Mouse (Mus musculus) left cerebral cortex, postnatal 10 days (tissue): ENCODE results near the gene Gpr108. TPM values are rescaled to one million over a fixed set of nuclear protein-coding genes. Genes with fewer than 3 reads are reported as not detected.

Experiments
- DNase-seq, 2 experiments: peaks; one replicate each; pipeline ENCODE4 v3.0.0; 2021 to 2022; ENCODE audit warnings: low spot score in 2 of 2, mixed read lengths in 1 of 2; ENCODE audit errors: extremely low spot score in 1 of 2
- intact Hi-C: fragments of 180-260 bp; cut with DNase I; formaldehyde crosslinking; loops from one replicate; pipeline ENCODE4 v1.15.1; 2025
- total RNA-seq, 2 experiments: library from RNA; stranded (reverse); gene quantifications; 2 replicates each; pipeline ENCODE4 v1.2.3; 2021

Gpr108 gene
- total RNA-seq, 2 experiments from 2014 or later: 14.8 to 15.9 TPM

DNA sequence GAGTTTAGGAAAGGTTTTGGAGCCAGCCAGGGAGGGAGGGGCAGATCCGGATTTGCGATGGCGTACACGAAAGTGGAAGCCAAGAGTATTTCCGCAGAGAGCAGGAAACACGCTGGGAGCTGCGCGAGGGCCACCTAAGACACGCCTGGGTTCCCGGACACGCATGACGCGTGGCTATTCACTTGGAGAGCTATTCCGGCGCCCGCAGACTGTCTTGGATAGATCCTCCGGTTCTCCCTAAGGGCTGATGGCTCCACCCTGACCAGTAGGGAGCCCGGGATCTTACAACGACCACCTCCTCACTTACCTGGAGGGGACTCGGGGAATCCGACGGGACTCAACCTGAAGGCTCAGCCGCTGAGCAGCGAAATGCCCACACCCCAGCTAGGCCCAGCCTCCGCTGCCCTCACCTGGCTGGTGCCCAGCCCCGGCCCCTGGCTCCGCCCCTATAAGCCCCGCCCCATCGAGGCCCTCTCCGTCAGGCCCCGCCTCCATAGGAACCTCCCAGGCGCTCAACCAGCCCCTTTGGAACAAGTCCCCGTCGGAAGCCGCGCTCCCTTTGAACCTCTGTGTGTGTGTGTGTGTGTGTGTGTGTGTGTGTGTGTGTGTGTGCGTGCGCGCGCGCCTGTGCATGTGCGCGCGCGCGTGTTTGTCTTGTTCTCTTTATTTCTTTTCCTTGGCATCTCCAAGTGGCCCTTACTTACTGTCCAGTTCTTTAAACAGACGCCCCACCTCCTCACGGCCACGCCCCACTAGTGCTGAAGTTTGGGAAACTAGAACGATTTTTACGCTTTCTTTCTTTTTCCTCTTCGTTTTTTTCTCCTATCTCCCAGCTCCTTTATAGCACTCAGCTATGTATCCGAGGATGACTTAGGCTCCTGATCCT lies 27.1 kb upstream of the Gpr108 start:
- intact Hi-C loops: no loop called here
- DNase-seq: peak; percentile 21 to 89

DNA sequence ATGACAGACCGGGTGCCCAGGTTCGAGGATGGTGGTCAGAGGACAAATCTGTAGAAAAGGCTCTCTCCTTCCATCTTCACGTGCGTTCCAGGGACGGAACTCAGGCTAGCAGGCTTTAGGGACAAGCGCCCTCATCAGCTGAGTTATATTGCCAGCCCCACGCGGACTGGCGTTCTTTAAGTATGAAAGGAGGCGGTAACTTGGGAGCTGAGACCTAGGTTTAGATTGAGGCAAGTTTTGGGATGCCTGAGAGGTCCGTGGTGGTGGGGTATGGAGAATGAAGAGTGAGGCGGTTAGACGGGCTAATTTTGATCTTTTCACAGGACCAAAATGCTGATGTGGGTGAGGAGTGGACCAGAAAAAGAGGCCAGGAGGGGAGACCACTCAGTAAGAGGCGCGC lies 26.4 kb upstream of the Gpr108 start:
- intact Hi-C loops: no loop called here

GRCm38 (mm10) chr17:57273846-57274245 lies 25.6 kb upstream of the Gpr108 start:
- intact Hi-C loops: no loop called here
- no peak for DNase-seq

More for the DNA sequence above, 26.4 kb upstream of the Gpr108 start:
- DNase-seq: no peak

DNA sequence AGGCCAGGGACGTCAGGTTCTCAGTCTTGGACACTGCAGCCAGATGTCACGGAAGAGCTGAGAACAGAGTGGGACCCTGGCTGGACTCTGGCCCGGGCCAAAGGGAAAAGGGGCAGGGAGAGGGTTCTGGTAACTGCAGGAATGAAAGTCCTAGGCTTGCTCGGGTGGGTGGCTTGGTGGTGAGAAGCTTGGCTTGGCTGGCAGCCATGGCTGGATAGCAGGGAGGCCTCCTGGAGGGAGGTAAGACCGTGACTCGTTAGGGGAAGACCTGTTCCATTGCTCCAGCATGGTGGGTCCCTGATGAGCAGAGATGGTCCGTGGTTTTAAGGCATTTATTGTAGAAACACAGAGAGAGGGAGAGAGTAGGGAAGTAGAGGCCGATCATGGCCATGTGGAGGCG lies 23.1 kb upstream of the Gpr108 start:
- intact Hi-C loops: no loop called here
- no peak for DNase-seq

DNA sequence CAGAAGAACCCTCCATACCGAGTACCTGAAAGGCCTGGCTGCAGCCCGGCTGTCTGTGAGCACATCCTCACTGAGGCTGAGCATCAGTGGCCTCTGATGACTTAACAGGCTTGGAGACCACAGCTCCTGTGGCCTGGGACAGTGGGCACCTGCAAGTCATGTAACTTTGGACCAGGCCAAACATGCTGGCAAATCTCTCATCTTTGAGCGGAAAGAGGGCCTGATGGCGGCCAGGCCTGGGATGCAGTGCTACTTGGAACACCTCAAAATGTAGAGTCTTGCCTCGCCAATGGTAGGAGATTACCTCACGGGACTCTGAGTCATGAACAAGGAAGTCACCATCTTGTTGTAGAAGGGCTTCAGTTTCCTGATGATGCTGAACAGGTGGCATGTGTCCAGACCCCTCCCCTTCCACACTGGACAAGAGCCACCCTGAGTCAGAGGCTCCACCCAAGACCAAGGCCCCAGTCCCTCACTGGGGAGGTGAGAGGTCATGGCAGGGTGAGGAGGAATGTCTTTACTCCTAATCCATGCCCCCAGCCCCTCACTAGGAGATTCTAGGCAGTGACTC lies 19.4 kb upstream of the Gpr108 start:
- DNase-seq: no peak
- intact Hi-C loops: no loop called here

DNA sequence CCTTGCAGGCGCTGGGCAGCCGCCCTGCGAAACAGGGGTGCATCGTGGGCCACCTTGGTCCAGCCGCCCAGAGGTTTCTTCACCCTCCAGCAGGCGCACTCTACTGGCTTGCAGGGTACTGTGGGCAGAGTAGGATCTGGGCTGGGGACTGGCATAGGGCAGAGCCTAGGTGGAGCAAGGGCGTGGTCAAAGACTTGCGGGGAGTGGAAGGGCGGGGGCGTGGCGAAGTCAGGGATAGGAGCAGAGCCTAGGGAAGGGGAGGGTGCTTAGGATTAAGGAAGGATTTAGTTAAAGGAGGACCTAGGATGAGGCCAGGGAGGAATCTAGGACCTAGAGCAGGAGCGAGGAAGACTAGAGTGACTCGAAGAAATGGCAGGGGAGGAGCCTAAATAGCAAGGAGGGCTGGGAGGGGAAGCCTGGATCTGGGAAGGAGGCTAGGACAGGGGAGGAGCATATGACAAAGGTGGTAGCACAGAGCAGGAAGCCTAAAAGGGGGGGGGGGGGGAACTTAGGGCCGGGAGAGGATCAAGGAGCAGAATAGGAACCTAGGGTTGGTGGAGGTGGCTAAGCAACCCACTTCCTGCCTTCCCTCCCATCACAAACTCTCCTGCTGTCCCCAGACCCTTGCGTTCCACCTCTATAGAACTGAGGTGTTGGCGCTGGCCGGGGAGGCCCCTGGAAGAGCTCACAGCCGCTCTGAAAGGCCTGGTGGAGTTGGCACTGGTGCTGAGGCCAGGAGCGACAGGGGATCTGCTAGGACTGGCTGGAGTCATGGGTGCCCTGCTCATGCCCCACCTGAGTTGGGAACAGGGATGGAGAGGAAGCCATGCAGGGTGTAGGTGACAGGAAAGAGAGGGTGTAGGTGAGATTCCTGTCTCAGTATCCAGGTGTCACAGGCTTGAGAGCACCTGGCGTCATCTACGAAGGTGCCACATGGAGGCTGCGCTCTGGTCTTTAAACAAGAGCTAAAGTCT lies 17.0 kb upstream of the Gpr108 start:
- peak in 1 of 2 experiments; percentile 82 for DNase-seq
- intact Hi-C loops: no loop called here

DNA sequence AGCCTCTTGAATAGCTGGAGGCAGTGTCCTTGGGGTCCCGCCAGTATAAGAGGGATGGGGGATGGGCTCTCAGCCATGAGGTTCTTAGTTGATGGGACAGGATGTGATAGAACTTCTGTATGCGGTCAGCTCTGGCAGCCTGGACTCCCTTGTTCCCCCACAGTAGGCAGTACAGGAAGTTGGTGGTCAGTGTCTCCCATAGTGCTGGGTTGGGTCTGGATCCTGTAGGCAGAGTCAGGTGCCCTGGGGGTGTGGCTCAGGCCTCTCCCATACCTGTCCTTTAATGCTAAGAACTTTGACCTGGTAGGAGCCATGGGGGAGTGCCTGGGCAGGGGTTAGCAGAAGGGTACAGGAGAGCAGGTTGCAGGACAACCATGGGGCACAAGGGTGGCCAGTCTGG lies 15.9 kb upstream of the Gpr108 start:
- peak in 1 of 2 experiments; percentile 25 for DNase-seq
- intact Hi-C loops: no loop called here

GRCm38 (mm10) chr17:57262901-57263550 lies 14.8 kb upstream of the Gpr108 start:
- intact Hi-C loops: no loop called here
- DNase-seq: peak in 1 of 2 experiments; percentile 19

DNA sequence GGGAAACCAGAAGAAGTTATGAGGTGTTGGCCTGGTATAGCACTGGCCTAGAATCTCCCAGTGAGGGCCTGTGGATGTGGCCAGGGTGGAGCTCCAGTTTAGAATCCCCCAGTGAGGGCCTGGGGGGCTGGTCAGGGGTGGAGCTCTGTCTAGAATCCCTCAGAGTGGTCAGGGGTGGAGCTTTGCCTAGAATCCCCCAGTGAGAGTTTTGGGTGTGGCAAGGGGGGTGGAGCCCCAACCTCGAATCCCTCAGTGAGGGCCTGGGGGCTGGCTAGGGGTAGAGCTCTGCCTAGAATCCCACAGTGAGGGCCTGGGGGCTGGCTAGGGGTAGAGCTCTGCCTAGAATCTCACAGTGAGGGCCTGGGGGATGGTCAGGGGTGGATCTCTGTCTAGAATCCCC lies 13.6 kb upstream of the Gpr108 start:
- DNase-seq: peak in 1 of 2 experiments; percentile 13
- intact Hi-C loops: no loop called here

- intact Hi-C loops: no loop called here
- peak in 1 of 2 experiments; percentile 7 for DNase-seq
Measured at GRCm38 (mm10) chr17:57261286-57261685, 13.0 kb upstream of the Gpr108 start.

- intact Hi-C loops: no loop called here
- DNase-seq: peak in 1 of 2 experiments; percentile 7
Measured at GRCm38 (mm10) chr17:57260351-57260750, 12.1 kb upstream of the Gpr108 start.

GRCm38 (mm10) chr17:57259742-57260141 lies 11.5 kb upstream of the Gpr108 start:
- intact Hi-C loops: no loop called here
- DNase-seq: peak in 1 of 2 experiments; percentile 21

DNA sequence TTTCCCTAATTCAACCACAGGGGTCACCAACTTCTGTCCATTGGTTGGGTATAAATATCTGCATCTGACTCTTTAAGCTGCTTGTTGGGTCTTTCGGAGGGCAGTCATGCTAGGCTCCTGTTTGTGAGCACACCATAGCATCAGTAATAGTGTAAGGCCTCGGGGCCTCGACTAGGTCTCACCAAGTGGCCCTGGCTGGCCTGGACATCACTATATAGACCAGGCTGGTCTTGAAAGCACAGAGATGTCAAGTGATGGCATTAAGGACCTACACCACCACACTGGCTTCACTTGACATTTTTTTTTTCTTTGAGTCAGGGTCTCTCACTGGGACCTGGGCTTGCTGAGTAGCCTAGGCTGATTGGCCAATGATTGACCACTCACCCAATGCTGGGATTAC lies 9.9 kb upstream of the Gpr108 start:
- intact Hi-C loops: no loop called here
- DNase-seq: peak in 1 of 2 experiments; percentile 5

GRCm38 (mm10) chr17:57256921-57257485 lies 8.8 kb upstream of the Gpr108 start:
- DNase-seq: peak in 1 of 2 experiments; percentile 27
- intact Hi-C loops: no loop called here

- intact Hi-C loops: no loop called here
- peak in 1 of 2 experiments; percentile 34 for DNase-seq
Measured at GRCm38 (mm10) chr17:57255354-57255753, 7.1 kb upstream of the Gpr108 start.

DNA sequence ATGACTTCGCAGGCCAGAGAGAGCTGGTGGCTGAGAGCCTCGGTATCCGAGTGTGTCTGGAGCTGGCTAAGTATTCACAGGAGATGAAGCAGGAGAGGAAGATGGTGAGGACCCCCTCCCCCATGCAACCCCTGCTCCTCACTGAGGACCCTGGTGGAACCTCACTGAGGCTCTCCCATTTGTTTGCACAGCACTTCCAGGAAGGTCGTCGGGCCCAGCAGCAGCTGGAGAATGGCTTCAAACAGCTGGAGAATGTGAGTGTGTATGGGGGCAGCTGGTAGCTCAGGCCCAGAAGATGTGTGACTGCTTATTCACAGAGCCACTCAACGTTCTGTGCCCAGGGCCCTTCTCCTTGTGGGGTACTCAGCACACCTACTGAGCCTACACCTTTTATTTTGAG lies 5.1 kb upstream of the Gpr108 start:
- no peak for DNase-seq
- intact Hi-C loops: no loop called here

DNA sequence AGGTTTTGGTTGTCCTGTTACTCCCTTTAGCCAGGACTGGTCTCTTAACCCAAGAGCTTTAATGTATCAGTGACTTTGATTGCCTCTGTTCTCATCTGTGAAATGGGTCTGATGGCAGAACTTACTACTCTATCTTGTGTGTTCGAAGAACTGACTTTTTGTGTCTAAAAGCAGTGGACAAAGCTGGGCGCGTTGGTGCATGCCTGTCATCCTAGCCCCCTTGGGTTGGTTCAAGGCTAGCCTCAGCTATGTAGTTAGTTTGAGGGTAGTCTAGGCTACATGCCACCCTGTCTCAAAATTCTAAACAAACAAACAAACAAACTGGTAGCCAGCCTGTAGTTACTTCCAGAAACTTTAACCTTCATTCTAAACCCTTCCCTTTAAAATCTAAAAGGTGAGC lies 3.2 kb upstream of the Gpr108 start:
- intact Hi-C loops: no loop called here
- DNase-seq: peak in 1 of 2 experiments; percentile 8

DNA sequence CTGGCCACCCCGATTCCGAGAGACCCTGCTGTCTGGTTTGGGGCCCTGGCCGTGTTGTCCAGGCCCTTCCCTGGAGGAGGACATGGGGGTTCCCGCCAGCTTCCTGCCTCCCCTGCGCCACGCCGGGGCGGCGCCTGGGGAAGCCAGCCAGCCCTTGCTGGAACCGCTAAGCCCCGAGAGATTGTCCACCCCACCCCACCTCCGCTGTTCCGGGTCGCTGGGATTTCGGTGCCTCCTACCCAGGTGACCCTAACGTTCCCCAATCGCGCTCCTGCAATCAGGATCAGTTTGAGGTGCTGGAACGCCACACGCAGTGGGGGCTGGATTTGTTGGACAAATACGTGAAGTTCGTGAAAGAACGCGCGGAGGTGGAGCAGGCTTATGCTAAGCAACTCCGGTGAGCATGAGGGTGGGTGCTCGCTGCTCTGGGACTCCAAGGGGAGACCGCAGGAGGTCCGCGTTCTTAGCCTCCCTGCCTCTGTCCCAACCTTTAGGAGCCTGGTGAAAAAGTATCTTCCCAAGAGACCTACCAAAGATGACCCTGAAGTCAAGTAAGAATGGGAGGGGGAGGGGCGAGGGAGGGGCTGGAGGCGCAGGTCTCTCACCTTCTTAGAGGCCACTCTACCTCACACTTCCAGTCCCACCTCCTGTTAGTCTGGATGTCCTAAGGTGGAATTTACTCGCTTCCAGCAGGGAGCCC lies 2.4 kb upstream of the Gpr108 start:
- peak in 1 of 2 experiments; percentile 57 for DNase-seq
- intact Hi-C loops: no loop called here
